Mouse (Mus musculus) lung, embryonic 14.5 days (tissue): ENCODE results near the gene Mamdc2. TPM values are rescaled to one million over a fixed set of nuclear protein-coding genes. Genes with fewer than 3 reads are reported as not detected.

Experiments used
- ATAC-seq: fragments of 200-750 bp; cut with Nextera tagmentation; 2 replicates; pipeline ENCODE4 v1.8.0; 2017; ENCODE audit warnings: mild to moderate bottlenecking, moderate TSS enrichment, moderate library complexity; ENCODE audit not compliant: insufficient read depth
- DNase-seq: peaks from one replicate; pipeline ENCODE4 v3.0.0-alpha.2; 2015
- H3K27ac ChIP-seq: fragments of 300-500 bp; sonication (generic); 2 replicates; pipeline ENCODE4 v1.5.1; 2014; ENCODE audit warnings: low read depth, mild to moderate bottlenecking, moderate library complexity
- H3K27me3 ChIP-seq: fragments of 300-500 bp; sonication (generic); 2 replicates; pipeline ENCODE4 v1.6.1; 2014; ENCODE audit warnings: low read length, control low read depth; ENCODE audit not compliant: insufficient read depth
- H3K36me3 ChIP-seq: fragments of 300-500 bp; sonication (generic); 2 replicates; pipeline ENCODE4 v1.6.1; 2014; ENCODE audit warnings: control low read depth; ENCODE audit not compliant: insufficient read depth
- H3K4me1 ChIP-seq: fragments of 300-500 bp; sonication (generic); 2 replicates; pipeline ENCODE4 v1.6.1; 2014; ENCODE audit warnings: antibody characterized with exemption, control low read depth; ENCODE audit not compliant: insufficient read depth
- H3K4me2 ChIP-seq: fragments of 300-500 bp; sonication (generic); 2 replicates; pipeline ENCODE4 v1.6.1; 2014; ENCODE audit warnings: mild to moderate bottlenecking
- H3K4me3 ChIP-seq: fragments of 300-500 bp; sonication (generic); 2 replicates; pipeline ENCODE4 v1.5.1; 2014; ENCODE audit warnings: low read depth, low read length
- H3K9ac ChIP-seq: fragments of 300-500 bp; sonication (generic); 2 replicates; pipeline ENCODE4 v1.6.1; 2014
- H3K9me3 ChIP-seq: fragments of 300-500 bp; sonication (generic); 2 replicates; pipeline ENCODE4 v1.6.1; 2016; ENCODE audit warnings: low read depth, low read length, control low read depth
- CTCF ChIP-seq: IDR thresholded peaks from 2 replicates; pipeline ENCODE4 v1.5.1; 2016; ENCODE audit warnings: antibody characterized with exemption, low read depth
- WGBS: fragments of 180-500 bp; shearing (Covaris S2); extraction: QIAGEN DNeasy Blood & Tissue Kit; methylation state at CpG from one replicate; pipeline ENCODE4 v1.1.7; 2014; 5-methylcytosine and 5-hydroxymethylcytosine counted together
- polyA plus RNA-seq: library from polyadenylated mRNA; unstranded; fragments of >200 nt; fragmentation: Nextera tagmentation; extraction: Ambion mirVana; gene quantifications from 2 replicates; pipeline ENCODE4 v1.2.1, GENCODE M21; 2014

Mamdc2 gene
- polyA plus RNA-seq, 1 experiment from 2014 or later: 3.1 TPM

GRCm38 (mm10) chr19:23289251-23289650, 159.0 kb downstream of the Mamdc2 start:
- Histone ChIP-seq H3K9me3 (peaks cover 4% of the 10 kb centered on the region; the same call in 1 of the 2 replicates), H3K27ac (no peak overlapping the region), H3K4me3 (no peak overlapping the region), H3K27me3 (no peaks in the 10 kb centered on the region), H3K36me3 (no peaks in the 10 kb centered on the region), H3K4me2 (no peak overlapping the region), H3K4me1 (no peaks in the 10 kb centered on the region), H3K9ac (no peak overlapping the region)
- WGBS: 66% methylated on average over 1 of the region's 1 CpGs
- DNase-seq: no peak
- no peak for ATAC-seq
- no peak for TF ChIP-seq CTCF

GRCm38 (mm10) chr19:23281911-23282660, 166.2 kb downstream of the Mamdc2 start:
- Histone ChIP-seq H3K4me1 (no peaks in the 10 kb centered on the region), H3K27ac (no peak overlapping the region), H3K27me3 (no peaks in the 10 kb centered on the region), H3K4me2 (no peak overlapping the region), H3K9me3 (no peaks in the 10 kb centered on the region), H3K4me3 (no peak overlapping the region), H3K36me3 (no peaks in the 10 kb centered on the region), H3K9ac (no peak overlapping the region)
- no peak for TF ChIP-seq CTCF
- ATAC-seq (no peak), DNase-seq (no peak)
- 48% methylated on average over 8 of the region's 8 CpGs for WGBS

- no peak overlapping the region for H3K27ac ChIP-seq
These were observed 174.1 kb downstream of the Mamdc2 start for GRCm38 (mm10) chr19:23274054-23274724.

GRCm38 (mm10) chr19:23273355-23274053, 174.7 kb downstream of the Mamdc2 start, which contains the start of gene Smc5:
TSS of gene Smc5 (minus strand) at chr19:23273897.
- H3K27ac ChIP-seq: peak within 1 kb of the TSS; percentile 83
- H3K27me3 ChIP-seq: no peaks in the 10 kb centered on the region
- H3K9me3 ChIP-seq: no peaks in the 10 kb centered on the region
- WGBS: under 1% methylated on average over 69 of the region's 69 CpGs
- H3K36me3 ChIP-seq: peaks cover 4% of the 10 kb centered on the region
- peak within 1 kb of the TSS; percentile 73 for H3K4me2 ChIP-seq
- peak within 1 kb of the TSS; percentile 86 for H3K4me3 ChIP-seq
- peak within 1 kb of the TSS; percentile 93 for H3K9ac ChIP-seq
- DNase-seq (peak; percentile 93), ATAC-seq (peak; percentile 96)
- peaks cover 4% of the 10 kb centered on the region; the same call in 1 of the 2 replicates for H3K4me1 ChIP-seq
- no peak; the same call in 1 of the 2 replicates for TF ChIP-seq CTCF

More at GRCm38 (mm10) chr19:23274054-23274724, 174.1 kb downstream of the Mamdc2 start:
- Histone ChIP-seq H3K36me3 (no peaks in the 10 kb centered on the region), H3K9me3 (no peaks in the 10 kb centered on the region), H3K9ac (peak overlapping the region; percentile 93; the same call in 1 of the 2 replicates), H3K4me3 (peak overlapping the region; percentile 86), H3K4me1 (peaks cover 4% of the 10 kb centered on the region; the same call in 1 of the 2 replicates), H3K27me3 (no peaks in the 10 kb centered on the region), H3K4me2 (peak overlapping the region; percentile 73)
- WGBS: 40% methylated on average over 4 of the region's 4 CpGs
- peak; percentile 5 for DNase-seq
- no peak for TF ChIP-seq CTCF
- ATAC-seq: peak; percentile 32

- 87% methylated on average over 9 of the region's 9 CpGs for WGBS
These were observed 191.5 kb downstream of the Mamdc2 start for GRCm38 (mm10) chr19:23256771-23257170.

More at GRCm38 (mm10) chr19:23256771-23257170, 191.5 kb downstream of the Mamdc2 start:
- no peaks in the 10 kb centered on the region for H3K4me1 ChIP-seq
- no peak overlapping the region for H3K4me3 ChIP-seq
- H3K27ac ChIP-seq: no peak overlapping the region
- peaks cover 52% of the 10 kb centered on the region for H3K36me3 ChIP-seq
- ATAC-seq: no peak
- no peaks in the 10 kb centered on the region for H3K9me3 ChIP-seq
- no peak for DNase-seq
- H3K9ac ChIP-seq: no peak overlapping the region
- no peaks in the 10 kb centered on the region for H3K27me3 ChIP-seq
- H3K4me2 ChIP-seq: no peak overlapping the region
- no peak for TF ChIP-seq CTCF

Other genes with a start within 250 kb of the Mamdc2 start
- 38.9 and 41.0 TPM in 2 replicates for gene Smc5, start 174.5 kb downstream of the Mamdc2 start, polyA plus RNA-seq
- gene 1700028P14Rik, start 204.4 kb upstream of the Mamdc2 start, polyA plus RNA-seq: not detected in 2 replicates
- 9.6 and 11.7 TPM in 2 replicates for gene Ptar1, start 239.0 kb upstream of the Mamdc2 start, polyA plus RNA-seq